Mouse (Mus musculus) natural killer cell, adult 2 months (primary cell): ENCODE measurements around the gene Ly6g5b.

Experiments used
- DNase-seq, 2 experiments: peaks; one replicate each; pipeline ENCODE4 v3.0.0; 2022; ENCODE audit warnings: low spot score in 2 of 2

Ly6g5b gene

DNA sequence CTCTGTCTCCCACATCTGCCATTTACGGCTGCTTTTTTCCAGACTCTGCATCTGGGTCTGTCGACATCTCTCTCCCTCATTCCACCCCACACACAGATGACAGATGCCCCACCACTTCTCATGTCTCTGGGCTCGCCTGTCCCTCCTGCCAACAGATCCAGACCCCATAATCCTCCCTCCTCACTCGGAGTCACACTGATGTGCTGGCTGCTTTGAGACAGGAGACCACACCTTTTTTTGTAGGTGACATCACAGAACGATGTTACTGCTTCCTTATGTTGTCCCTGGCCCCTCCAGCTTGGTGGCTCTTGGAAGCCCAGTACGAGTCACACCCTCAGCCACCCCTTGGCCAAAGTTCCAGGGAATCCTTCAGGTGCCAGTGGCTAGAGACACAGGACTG, 35.0 kb downstream of the Ly6g5b start:
- no peak for DNase-seq

DNA sequence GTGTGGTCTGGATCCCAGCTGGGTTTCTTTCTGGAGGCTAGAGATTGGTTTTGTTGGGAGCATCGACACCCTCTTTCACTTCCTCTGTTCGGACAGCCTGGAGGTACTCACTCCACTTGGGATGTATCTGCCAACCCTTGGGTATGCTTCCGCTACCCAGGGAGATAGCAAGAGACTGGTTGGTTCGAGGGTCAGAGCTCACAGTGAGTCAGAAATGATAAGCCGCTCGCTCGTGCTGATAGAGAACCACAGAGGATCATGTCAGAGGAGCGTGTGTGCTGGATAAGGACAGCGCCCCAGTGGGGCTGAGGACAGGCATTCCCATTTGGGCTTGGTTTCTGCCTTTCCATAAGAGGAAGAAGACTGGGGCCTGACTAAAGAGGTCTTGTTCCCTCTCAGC, 35.5 kb downstream of the Ly6g5b start:
- DNase-seq = no peak

DNA sequence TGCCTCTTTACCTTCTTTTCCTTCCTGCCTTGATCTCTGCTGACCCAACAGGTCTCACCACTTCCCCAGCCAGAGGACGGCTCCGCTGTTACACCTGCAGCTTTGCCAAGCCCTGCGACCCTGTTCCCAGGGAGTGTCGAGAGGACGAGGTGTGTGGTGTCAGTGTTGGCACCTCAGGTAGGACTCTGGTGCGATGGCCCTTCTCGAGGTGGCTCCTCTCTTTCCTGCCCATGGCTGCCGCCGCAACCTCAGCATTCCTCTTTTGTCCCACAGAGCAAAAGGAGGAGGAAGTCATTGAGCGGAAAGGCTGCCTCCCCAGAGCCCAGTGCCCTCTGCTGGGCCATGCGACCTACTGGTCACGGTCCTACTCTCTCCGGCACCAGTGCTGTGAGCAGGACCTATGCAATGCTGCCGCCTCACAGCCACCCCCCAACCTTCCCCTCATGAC, 37.4 kb downstream of the Ly6g5b start, which contains the start of gene Ly6g6d:
Gene Ly6g6d (minus strand): TSS at position 280 of the 448 bp plus-strand sequence.
- DNase-seq = no peak

DNA sequence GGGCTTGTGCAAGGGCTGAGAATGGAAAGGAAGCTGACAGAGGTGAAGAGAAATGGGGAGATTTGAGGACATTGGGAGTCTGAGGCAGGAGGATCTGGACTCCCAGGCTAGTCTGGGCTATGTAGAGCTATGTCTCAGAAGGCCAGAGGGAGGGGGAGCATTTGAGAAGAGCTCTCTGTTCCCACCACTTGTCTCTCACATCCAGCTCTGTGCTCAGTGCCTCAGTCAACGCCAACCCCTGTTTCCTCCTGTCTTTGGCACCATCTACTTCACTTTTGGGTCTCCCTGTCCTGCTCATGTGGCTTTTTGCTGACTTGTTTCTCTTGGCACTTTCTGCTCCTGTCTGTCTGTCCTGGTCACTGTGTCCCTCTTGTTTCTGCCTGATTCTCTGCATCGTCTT, 37.9 kb downstream of the Ly6g5b start:
- DNase-seq = no peak

- no peak for DNase-seq
Observed at GRCm38 (mm10) chr17:35076507-35077176, 38.6 kb downstream of the Ly6g5b start, which contains the start of gene Ly6g6e. Ly6g6e (plus strand) TSS chr17:35076902.

- no peak for DNase-seq
Observed at GRCm38 (mm10) chr17:35074097-35074496, 41.1 kb downstream of the Ly6g5b start.

DNA sequence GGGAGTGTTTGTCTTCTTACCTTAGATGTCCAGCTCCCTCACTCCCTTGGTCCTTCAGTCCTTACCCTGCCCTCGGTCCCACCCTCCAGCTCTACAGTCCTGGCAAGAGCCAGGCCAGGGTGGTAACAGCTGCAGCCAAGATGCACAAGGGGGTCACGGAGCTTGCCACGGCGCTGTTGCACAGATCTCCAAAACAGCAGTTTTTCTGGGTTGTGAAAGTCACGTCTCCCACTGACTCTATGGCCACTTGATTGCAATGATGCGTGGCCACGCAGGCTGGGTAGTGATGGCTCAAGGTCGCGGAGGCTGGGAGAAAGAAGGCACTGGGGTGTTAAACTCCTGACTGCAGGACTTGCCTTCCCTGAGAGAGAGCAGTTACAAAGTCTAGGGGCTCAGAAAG, 43.8 kb downstream of the Ly6g5b start:
- no peak for DNase-seq

DNA sequence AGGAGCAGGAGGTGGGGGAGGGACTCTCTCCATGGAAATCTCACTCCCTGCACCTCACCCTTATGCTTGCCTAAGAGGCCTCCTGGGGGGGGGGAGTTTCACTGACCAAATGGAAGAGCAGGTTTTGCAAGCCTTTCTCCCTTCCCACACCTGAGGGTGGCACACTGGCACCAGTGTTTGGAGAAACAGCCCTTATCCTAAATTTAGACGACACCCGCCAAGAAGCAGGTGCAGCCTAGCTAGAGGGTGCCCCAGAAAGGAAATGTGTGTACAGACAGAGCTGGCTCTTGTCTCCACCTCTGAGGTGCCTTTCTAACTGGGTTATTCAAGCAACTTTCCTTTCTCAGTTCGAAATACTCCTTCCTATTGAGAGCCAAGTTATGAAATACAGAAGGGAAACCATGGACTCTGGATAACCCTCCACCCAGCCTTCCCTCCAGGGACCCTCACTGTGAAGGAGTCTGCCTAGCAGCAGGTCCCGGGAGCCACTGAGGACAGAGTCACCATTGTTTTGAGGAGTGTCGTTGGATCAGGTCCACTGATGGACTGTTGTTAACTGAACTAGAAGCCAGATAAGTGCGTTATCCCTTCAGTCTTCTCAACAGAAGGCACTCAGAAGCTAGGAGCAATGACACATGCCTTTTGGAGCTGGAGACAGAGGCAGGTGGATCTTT, 44.5 kb downstream of the Ly6g5b start:
- no peak for DNase-seq

DNA sequence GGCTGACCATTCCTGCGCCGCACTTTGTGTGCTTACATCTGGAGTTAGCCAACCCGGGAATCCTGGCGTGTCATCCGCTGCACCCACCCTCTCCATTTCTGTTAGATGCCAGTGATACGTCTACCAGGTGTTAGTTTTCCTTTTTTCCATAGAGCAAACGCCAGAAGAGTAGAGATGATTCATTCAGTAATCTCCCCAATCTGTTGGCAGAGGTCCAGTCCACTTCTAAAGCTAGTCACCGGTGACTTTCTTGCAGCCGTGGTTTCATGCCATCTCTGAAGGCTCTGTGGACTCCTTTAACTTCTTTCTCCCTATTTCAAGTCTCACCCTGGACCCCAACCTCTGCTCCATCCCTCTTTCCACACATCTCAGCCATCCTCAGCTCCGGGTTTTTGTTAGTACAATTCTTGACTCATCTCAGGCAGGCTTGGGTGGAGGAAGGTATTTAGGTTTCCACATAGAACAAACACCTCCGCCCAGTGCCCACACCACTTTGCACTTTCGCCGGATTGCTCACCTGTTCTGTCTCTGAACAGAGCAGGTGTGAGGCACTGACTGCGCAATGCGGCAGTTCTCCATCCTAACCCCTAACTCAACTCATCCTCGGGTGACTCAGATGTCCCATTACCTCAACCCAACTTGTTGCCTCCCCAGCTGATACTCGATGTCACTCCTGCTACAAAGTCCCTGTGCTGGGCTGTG, 46.9 kb downstream of the Ly6g5b start:
- DNase-seq = no peak

DNA sequence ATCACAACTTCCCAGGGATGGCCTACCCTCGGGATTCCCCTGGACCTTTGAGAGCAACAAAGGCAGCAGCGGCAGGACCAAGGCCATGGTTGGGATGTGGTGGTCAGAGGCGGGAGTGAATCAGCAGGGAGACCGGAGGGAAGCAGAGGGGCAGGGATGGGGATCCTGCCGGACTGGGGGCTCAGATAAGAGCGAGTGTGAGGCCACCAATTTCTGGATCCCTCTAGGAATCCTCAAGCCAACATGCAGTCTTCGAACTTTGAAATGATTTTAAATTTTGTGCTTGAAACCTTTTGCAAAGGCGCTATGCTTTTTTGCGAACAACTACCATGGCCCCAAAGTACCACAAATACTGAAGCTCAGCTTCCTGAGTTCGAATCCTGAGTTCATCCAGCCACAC, 49.1 kb downstream of the Ly6g5b start, which contains the start of gene Mpig6b:
Gene Mpig6b (minus strand): TSS at position 101 of the 400 bp plus-strand sequence.
- DNase-seq = no peak

DNA sequence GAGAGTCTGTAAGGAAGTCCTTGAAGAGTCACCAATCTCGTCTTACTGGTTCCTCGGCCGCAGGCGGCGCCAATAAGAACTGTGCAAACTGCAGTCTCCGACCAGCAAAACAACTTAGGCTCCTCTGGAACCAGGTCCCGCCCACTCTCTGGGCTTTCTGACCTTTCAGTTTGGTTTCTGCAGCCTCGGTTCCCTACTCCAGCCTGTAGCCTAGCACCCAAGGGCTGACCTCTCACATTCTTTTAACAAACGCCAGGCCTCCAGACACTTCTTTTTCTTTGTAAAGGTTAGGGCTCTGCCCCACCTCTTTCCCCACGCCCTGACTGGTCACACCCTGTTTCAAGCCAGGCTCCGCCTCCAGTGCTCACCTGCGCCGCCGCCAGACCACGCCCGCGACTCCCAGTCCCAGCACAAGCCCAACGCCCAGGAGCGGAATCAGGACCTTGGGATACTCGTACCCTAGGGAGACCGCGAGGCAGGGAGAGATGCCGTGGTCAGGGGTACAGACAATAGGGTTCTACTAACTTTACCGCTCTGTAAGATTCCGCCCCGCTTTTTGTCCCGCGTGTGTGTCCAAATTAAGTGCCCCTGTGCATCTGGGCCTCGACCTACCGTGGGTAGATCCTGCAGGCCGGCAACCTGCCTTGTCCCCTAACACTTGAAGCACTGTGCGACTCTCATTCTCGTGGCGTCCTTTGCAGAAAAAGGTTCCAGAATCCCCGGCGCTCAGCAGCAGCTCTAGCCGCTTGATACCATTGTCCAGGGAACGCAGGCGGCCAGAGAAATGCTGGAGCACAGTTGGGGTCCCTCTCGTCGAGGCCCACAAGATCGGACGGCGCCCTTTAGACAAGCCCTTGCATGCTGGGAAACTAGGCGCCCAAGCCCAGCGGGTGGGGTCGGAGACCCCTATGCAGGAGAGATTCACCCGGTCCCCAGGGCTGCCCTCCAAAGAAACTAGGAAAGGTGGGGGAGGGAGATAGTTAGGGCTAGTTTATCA, 50.0 kb downstream of the Ly6g5b start, which contains the start of gene Ly6g6c:
Gene Ly6g6c (plus strand): TSS at position 438 of the 997 bp plus-strand sequence.
- DNase-seq = no peak

DNA sequence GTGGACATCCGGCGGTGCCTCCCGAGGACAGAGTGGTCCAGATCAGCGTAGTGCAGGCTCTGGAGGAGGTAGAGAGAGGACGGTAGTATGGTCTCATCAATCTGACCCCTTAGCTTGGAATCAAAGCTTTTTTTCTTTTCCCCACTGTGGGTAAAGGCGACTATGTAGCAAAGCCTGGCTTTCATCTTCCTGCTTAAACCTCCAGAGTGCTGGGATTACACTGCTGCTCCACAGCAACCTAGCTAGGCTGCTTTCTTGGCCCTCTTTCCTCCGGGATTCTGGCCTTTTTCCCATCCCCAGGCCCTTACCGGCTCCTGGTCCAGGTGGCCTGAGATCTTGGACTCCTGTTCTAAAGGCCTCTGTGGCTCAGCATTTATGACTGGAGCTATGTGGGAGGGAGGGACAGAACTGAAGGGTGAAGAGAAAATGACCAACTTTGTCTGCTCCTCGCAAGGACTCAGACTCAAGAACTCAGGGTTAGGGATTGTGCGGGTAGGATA, 50.8 kb downstream of the Ly6g5b start:
- no peak for DNase-seq
